Mouse (Mus musculus): ENCODE data around the gene Sptlc2. TPM values are rescaled to one million over a fixed set of nuclear protein-coding genes. Genes with fewer than 3 reads are reported as not detected.

Gene Sptlc2
- polyA plus RNA-seq, 1 experiment, result 10.4 TPM

- Histone ChIP-seq H3K4me3 (ENCODE audit: insufficient read depth, low read depth, low read length) (no peak overlapping the region), H3K4me1 (ENCODE audit: control insufficient read depth, insufficient read depth, insufficient read length, low read length) (no peaks in the 10 kb centered on the region), H3K27ac (replicated peaks; ENCODE audit: low read depth, low read length) (no peak overlapping the region)
These were observed 131.5 kb downstream of the Sptlc2 start for GRCm38 (mm10) chr12:87256629-87257028.

Other genes with a start within 250 kb of the Sptlc2 start
- 423 and 452 TPM in 2 replicates for gene Gstz1, start 241.2 kb downstream of the Sptlc2 start, polyA plus RNA-seq (2012; ENCODE audit: insufficient read depth, insufficient read length, missing spikeins)
- gene Pomt2, start 240.4 kb downstream of the Sptlc2 start, polyA plus RNA-seq (2012; ENCODE audit: insufficient read depth, insufficient read length, missing spikeins), result 3.9 and 4.7 TPM in 2 replicates
- 0.52 TPM in 1 of 2 replicates, not detected in the other for gene Samd15, start 188.6 kb downstream of the Sptlc2 start, polyA plus RNA-seq (2012; ENCODE audit: insufficient read depth, insufficient read length, missing spikeins)
- gene Tmed8, start 187.9 kb downstream of the Sptlc2 start, polyA plus RNA-seq (2012; ENCODE audit: insufficient read depth, insufficient read length, missing spikeins), result 2.7 and 4.1 TPM in 2 replicates
- 0.71 and 1.3 TPM in 2 replicates for gene Noxred1, start 149.6 kb downstream of the Sptlc2 start, polyA plus RNA-seq (2012; ENCODE audit: insufficient read depth, insufficient read length, missing spikeins)
- gene Vipas39, start 122.1 kb downstream of the Sptlc2 start, polyA plus RNA-seq (2012; ENCODE audit: insufficient read depth, insufficient read length, missing spikeins), result 24.3 and 30.8 TPM in 2 replicates
- 89.7 and 140 TPM in 2 replicates for gene Ahsa1, start 121.9 kb downstream of the Sptlc2 start, polyA plus RNA-seq (2012; ENCODE audit: insufficient read depth, insufficient read length, missing spikeins)
- not detected in 2 replicates for gene Ism2, start 88.7 kb downstream of the Sptlc2 start, polyA plus RNA-seq (2012; ENCODE audit: insufficient read depth, insufficient read length, missing spikeins)
- 340 and 414 TPM in 2 replicates for gene Slirp, start 55.5 kb upstream of the Sptlc2 start, polyA plus RNA-seq (2012; ENCODE audit: insufficient read depth, insufficient read length, missing spikeins)
- gene Alkbh1, start 55.7 kb upstream of the Sptlc2 start, polyA plus RNA-seq (2012; ENCODE audit: insufficient read depth, insufficient read length, missing spikeins), result 3.7 and 4.3 TPM in 2 replicates
- 33.6 and 41.0 TPM in 2 replicates for gene Snw1, start 83.9 kb upstream of the Sptlc2 start, polyA plus RNA-seq (2012; ENCODE audit: insufficient read depth, insufficient read length, missing spikeins)
- gene Gm5788, start 106.4 kb upstream of the Sptlc2 start, polyA plus RNA-seq (2012; ENCODE audit: insufficient read depth, insufficient read length, missing spikeins), result not detected in 2 replicates
- gene Gm8300, start 126.0 kb upstream of the Sptlc2 start, polyA plus RNA-seq (2012; ENCODE audit: insufficient read depth, insufficient read length, missing spikeins), result not detected in 2 replicates
- gene Oog1, start 214.3 kb upstream of the Sptlc2 start, polyA plus RNA-seq (2012; ENCODE audit: insufficient read depth, insufficient read length, missing spikeins), result not detected in 2 replicates
- gene Gm4027, start 230.5 kb upstream of the Sptlc2 start, polyA plus RNA-seq (2012; ENCODE audit: insufficient read depth, insufficient read length, missing spikeins), result not detected in 2 replicates